Mouse (Mus musculus) E14TG2a.4 (cell line): ENCODE measurements around the gene Cenpp.

ENCODE experiments used
- H3K27me3 ChIP-seq: 2 replicates; pipeline ENCODE4 v1.6.1; 2014; ENCODE audit warnings: low read length, control low read depth; ENCODE audit not compliant: insufficient read depth
- H3K36me3 ChIP-seq: 2 replicates; pipeline ENCODE4 v1.6.1; 2014; ENCODE audit warnings: low read length, control low read depth; ENCODE audit not compliant: insufficient read depth
- H3K4me1 ChIP-seq: replicated peaks from 2 replicates; pipeline ENCODE4 v1.6.1; 2014; ENCODE audit warnings: low read depth, low read length, control low read depth
- H3K4me3 ChIP-seq: replicated peaks from 2 replicates; pipeline ENCODE4 v1.5.1; 2014; ENCODE audit warnings: mild to moderate bottlenecking, low read length
- H3K9me3 ChIP-seq: 2 replicates; pipeline ENCODE4 v1.6.1; 2014; ENCODE audit warnings: low read length, control low read depth
- CTCF ChIP-seq: conservative IDR thresholded peaks from 2 replicates; pipeline ENCODE4 v1.5.1; 2014; ENCODE audit warnings: low read length
- NANOG ChIP-seq: IDR thresholded peaks from 2 replicates; pipeline ENCODE4 v1.6.1; 2014; ENCODE audit warnings: borderline replicate concordance, low read length, mixed read lengths
- POU5F1 ChIP-seq: IDR thresholded peaks from 2 replicates; pipeline ENCODE4 v1.6.1; 2014; ENCODE audit warnings: low read length, borderline replicate concordance

Gene Cenpp

DNA sequence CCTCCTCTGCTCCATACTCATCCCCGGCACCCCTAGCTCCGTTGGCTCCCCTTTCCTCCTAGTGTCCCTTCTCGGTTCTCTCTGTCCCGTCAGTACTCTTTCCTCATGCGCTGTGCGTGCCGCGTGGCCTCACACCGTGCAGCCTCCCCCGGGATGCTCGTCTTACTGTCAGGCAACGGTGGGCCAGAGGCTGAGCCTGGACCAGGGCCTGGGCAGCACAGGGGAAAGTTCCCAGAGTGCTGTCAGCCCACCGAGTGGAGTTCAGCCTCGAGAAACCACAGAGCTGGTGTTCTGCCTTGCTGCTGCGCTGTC is 231.0 kb downstream of the Cenpp start:
- TF ChIP-seq POU5F1: no peak
- no peak for TF ChIP-seq NANOG
- no peak for TF ChIP-seq CTCF
- H3K4me1 ChIP-seq: peaks cover 34% of the 10 kb centered on the region
- peaks cover 12% of the 10 kb centered on the region for H3K36me3 ChIP-seq
- H3K27me3 ChIP-seq: no peaks in the 10 kb centered on the region
- H3K4me3 ChIP-seq: peak overlapping the region; percentile 97
- H3K9me3 ChIP-seq: peaks cover 6% of the 10 kb centered on the region

- Histone ChIP-seq H3K27me3 (peaks cover 3% of the 10 kb centered on the region; the same call in 1 of the 2 replicates), H3K4me1 (peaks cover 29% of the 10 kb centered on the region), H3K9me3 (peaks cover 6% of the 10 kb centered on the region), H3K36me3 (peaks cover 12% of the 10 kb centered on the region), H3K4me3 (peak within 1 kb of the TSS; percentile 97)
- no peak for TF ChIP-seq POU5F1
- no peak for TF ChIP-seq CTCF
- no peak for TF ChIP-seq NANOG
These were observed 231.6 kb downstream of the Cenpp start, which contains the start of gene Ippk for GRCm38 (mm10) chr13:49420754-49421605. Gene Ippk, plus strand, starts transcription at chr13:49421249.
